Mouse (Mus musculus) forebrain, embryonic 11.5 days (tissue): ENCODE data around the gene Ednra. TPM values are rescaled to one million over a fixed set of nuclear protein-coding genes. Genes with fewer than 3 reads are reported as not detected.
A peak's percentile ranks its signal among the peaks of the same experiment; 100 is the strongest.

ENCODE experiments used
- ATAC-seq: fragments of 200-750 bp; cut with Nextera tagmentation; replicated peaks from 2 replicates; pipeline ENCODE4 v1.8.0; 2017; ENCODE audit warnings: moderate TSS enrichment; ENCODE audit not compliant: low FRiP score
- DNase-seq: peaks from one replicate; pipeline ENCODE4 v3.0.0-alpha.2; 2017; ENCODE audit warnings: low spot score
- H3K27ac ChIP-seq: fragments of 300-500 bp; sonication (generic); 2 replicates; pipeline ENCODE4 v1.5.1; 2014; ENCODE audit warnings: low read depth, low read length
- H3K27me3 ChIP-seq: fragments of 300-500 bp; sonication (generic); 2 replicates; pipeline ENCODE4 v1.6.1; 2014; ENCODE audit warnings: mild to moderate bottlenecking, low read length, mixed read lengths; ENCODE audit not compliant: control insufficient read depth, insufficient read depth
- H3K36me3 ChIP-seq: fragments of 300-500 bp; sonication (generic); 2 replicates; pipeline ENCODE4 v1.6.1; 2014; ENCODE audit warnings: mild to moderate bottlenecking, low read length, moderate library complexity, mixed read lengths; ENCODE audit not compliant: control insufficient read depth, insufficient read depth
- H3K4me1 ChIP-seq: fragments of 300-500 bp; sonication (generic); replicated peaks from 2 replicates; pipeline ENCODE4 v1.6.1; 2014; ENCODE audit warnings: low read length, mixed read lengths; ENCODE audit not compliant: control insufficient read depth, insufficient read depth
- H3K4me2 ChIP-seq: fragments of 300-500 bp; sonication (generic); 2 replicates; pipeline ENCODE4 v1.6.1; 2014; ENCODE audit warnings: low read depth, mild to moderate bottlenecking, low read length, moderate library complexity, mixed read lengths; ENCODE audit not compliant: severe bottlenecking
- H3K4me3 ChIP-seq: fragments of 300-500 bp; sonication (generic); 2 replicates; pipeline ENCODE4 v1.5.1; 2014; ENCODE audit warnings: low read depth, low read length
- H3K9ac ChIP-seq: fragments of 300-500 bp; sonication (generic); 2 replicates; pipeline ENCODE4 v1.6.1; 2014; ENCODE audit warnings: low read length
- H3K9me3 ChIP-seq: fragments of 300-500 bp; sonication (generic); 2 replicates; pipeline ENCODE4 v1.6.1; 2016; ENCODE audit warnings: low read length, mixed read lengths; ENCODE audit not compliant: control insufficient read depth
- WGBS: fragments of 180-500 bp; shearing (Covaris S2); extraction: QIAGEN DNeasy Blood & Tissue Kit; methylation state at CpG from one replicate; pipeline ENCODE4 v1.1.7; 2014; 5-methylcytosine and 5-hydroxymethylcytosine counted together
- polyA plus RNA-seq: library from polyadenylated mRNA; unstranded; fragments of >200 nt; fragmentation: Nextera tagmentation; extraction: Ambion mirVana; gene quantifications from 2 replicates; pipeline ENCODE4 v1.2.1, GENCODE M21; 2014

The Ednra gene
- polyA plus RNA-seq = 17.7 and 21.8 TPM in 2 replicates

DNA sequence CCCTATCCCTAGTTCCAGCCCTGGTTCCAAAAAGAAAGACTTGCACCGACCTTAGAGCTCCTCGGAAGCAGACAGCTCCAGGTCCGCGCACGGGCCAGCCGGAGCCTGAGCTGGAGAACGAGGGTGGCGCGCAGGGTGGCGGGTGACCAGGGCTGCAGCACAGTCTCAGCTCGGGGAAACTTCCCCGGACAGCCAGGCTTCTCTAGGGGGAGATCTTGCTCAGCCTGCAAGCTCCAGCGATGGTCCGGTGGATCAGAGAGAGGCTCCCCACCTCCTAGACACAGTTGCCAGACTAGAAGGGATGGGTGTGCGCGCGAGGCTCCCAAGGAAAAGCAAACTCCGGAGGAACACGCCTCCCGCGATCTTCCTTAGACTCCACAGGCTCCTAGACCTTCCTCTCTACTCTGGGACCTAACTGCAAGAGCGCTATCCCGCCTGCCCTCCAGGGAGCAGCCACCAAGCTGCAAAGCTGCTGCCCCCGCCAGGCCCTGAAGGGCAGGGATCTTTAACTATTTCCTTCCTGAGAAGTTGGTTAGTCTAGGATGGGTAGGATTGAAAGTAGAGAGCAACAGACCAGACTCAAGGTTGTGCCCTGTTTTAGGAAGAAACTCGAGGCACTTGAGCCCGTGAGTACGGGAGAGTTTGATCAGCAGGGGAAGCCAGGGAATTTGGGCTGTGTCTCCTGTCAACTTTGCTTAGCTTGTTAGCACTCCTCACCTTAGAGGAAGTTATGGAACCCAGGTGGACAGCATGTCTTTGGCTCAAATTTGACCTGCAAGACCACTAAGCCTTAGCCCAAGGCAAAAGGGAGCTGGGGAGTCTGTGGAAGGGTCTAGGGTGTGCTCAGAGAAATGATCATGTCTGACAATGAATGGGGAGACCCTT, at the start of gene Ednra:
Ednra (minus strand) TSS at position 419 of the 885 bp plus-strand sequence.
- no peaks in the 10 kb centered on the region; the same call in 1 of the 2 replicates for H3K4me1 ChIP-seq

DNA sequence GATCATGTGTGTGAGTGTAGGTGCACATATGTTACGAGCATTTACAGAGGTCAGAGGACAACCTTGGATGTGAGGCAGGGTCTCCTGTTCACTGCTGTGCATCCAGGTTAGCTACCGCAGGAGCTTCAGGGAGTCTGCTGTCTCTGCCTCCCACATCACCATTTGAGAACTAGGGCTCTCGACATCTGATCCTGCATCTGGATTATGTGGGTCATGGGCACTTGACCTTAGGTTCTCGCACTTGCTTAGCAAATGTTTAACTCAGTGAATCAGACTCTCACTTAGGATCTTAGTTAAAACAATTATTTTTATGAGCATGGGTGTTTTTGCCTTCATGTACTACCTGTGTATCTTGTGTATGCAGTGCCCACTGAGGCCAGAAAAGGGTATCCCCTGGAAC, 49.6 kb upstream of the Ednra start:
- WGBS = 78% methylated on average over 4 of the region's 4 CpGs
- Histone ChIP-seq H3K4me1 (no peaks in the 10 kb centered on the region), H3K9ac (no peak overlapping the region), H3K4me3 (no peak overlapping the region), H3K27ac (no peak overlapping the region), H3K27me3 (no peaks in the 10 kb centered on the region), H3K9me3 (no peaks in the 10 kb centered on the region), H3K36me3 (no peaks in the 10 kb centered on the region), H3K4me2 (no peak overlapping the region)
- no peak for ATAC-seq
- DNase-seq = no peak

More for the DNA sequence above, at the start of gene Ednra:
- Histone ChIP-seq H3K36me3 (no peaks in the 10 kb centered on the region), H3K9ac (peak within 1 kb of the TSS; percentile 50), H3K4me2 (peak within 1 kb of the TSS; percentile 80), H3K9me3 (no peaks in the 10 kb centered on the region), H3K27ac (peak within 1 kb of the TSS; percentile 41; the same call in 1 of the 2 replicates), H3K27me3 (no peaks in the 10 kb centered on the region), H3K4me3 (peak within 1 kb of the TSS; percentile 35)
- DNase-seq (peak; percentile 75), ATAC-seq (peak; percentile 84)
- under 1% methylated on average over 27 of the region's 27 CpGs for WGBS

DNA sequence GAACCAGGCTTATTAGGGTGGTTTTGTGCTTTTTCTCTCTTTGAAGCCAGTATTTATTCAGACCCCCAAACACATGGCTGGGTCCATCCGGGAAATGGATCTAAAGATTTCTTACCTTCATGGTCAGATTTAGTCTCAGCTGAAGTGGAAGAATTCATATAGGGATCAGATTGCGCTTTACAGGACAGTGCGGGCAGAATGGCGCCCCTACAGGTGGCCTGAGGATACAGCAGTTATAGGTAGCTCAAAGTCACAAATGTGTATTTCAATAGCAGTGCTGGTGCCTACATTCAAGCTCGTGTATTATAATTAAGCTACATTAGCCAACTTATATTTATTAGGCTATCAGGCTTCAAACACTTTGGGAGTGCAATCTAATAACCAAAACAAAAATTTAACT, 49.0 kb upstream of the Ednra start:
- Histone ChIP-seq H3K27ac (no peak overlapping the region), H3K27me3 (no peaks in the 10 kb centered on the region), H3K4me3 (no peak overlapping the region), H3K36me3 (no peaks in the 10 kb centered on the region), H3K4me2 (no peak overlapping the region), H3K9me3 (no peaks in the 10 kb centered on the region), H3K4me1 (no peaks in the 10 kb centered on the region), H3K9ac (no peak overlapping the region)
- WGBS = 78% methylated on average over 5 of the region's 5 CpGs
- ATAC-seq = no peak
- no peak for DNase-seq

DNA sequence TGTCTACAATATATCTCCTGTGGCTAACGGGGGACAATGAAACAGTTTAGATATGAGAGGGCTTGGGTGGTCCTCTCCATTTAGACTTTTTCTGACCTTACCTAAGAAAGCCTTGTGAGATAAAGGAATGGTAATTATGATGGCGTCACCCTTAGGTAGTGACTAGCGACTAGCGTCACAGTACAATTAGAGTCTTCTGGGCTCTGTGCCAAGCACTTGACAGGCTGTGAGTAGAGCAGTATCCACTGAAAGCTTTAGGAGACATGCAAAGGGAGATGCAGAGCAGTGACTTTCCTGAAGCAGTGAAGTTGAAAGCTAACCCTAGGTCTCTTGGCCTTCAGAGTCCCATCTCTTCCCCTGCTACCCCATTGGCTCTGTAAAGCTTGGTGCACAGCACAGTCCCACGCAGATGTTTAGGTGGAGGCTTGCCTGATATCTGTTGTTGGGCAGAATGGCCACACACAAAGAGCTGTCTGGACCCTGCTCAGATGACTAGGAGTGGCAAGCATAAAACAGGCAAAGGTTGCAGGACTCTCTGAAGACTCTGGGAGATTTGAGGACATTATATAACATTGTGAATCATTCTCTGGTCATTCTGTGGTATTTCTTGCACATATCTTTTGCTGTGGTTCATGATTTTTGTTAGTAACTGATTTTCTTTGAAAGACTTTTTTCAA, 48.1 kb upstream of the Ednra start:
- no peaks in the 10 kb centered on the region for H3K27me3 ChIP-seq
- H3K4me2 ChIP-seq = no peak overlapping the region
- H3K4me1 ChIP-seq = no peaks in the 10 kb centered on the region
- DNase-seq (no peak), ATAC-seq (peak; percentile 46; the same call in 1 of the 2 replicates)
- H3K36me3 ChIP-seq = no peaks in the 10 kb centered on the region
- no peak overlapping the region for H3K4me3 ChIP-seq
- no peak overlapping the region for H3K27ac ChIP-seq
- WGBS = 75% methylated on average over 5 of the region's 5 CpGs
- H3K9ac ChIP-seq = no peak overlapping the region
- H3K9me3 ChIP-seq = no peaks in the 10 kb centered on the region

DNA sequence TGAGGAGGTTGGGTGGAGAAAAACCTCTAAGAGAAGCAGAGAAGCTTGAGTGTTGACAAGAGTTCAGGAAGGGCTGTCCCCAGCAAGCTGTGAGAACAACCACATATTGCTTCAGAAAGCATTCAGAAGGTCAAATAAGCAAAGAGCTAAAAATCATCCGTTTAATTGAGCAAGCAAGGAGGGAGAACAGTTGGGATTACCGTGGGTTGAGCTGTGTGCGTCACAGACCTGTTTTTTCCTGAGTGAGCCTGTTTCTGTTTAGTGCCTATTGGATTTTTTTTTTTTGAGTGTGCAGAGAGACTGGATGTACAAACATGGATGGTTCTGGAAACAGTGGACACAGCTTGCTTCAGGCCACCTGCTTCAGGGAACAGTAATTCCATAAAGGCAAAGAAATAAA, 46.7 kb upstream of the Ednra start:
- Histone ChIP-seq H3K36me3 (no peaks in the 10 kb centered on the region), H3K27ac (no peak overlapping the region), H3K9ac (no peak overlapping the region), H3K4me2 (no peak overlapping the region), H3K27me3 (no peaks in the 10 kb centered on the region), H3K4me1 (no peaks in the 10 kb centered on the region), H3K4me3 (no peak overlapping the region), H3K9me3 (no peaks in the 10 kb centered on the region)
- 80% methylated on average over 3 of the region's 3 CpGs for WGBS
- no peak for DNase-seq
- ATAC-seq = no peak

DNA sequence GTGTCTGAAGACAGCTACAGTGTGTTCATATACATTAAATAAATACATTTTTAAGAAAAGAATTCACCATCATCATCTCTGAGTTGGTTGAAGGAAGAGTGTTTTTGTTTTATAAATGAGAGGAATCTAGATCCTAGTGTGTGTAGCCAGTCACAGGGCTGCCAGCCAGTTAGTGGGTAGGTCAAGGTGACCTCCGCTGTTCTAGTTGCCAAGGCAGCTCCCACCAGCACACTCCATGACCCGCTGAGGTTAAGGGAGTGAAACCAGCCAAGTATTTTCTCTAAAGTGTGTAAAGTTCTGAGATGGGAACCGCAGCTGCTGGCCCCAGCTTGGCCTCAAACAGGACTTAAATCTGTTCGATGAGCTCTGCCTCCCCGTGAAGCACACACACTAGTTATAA, 44.7 kb upstream of the Ednra start:
- DNase-seq = no peak
- no peaks in the 10 kb centered on the region for H3K9me3 ChIP-seq
- H3K36me3 ChIP-seq = no peaks in the 10 kb centered on the region
- H3K4me1 ChIP-seq = no peaks in the 10 kb centered on the region
- WGBS = 98% methylated on average over 5 of the region's 5 CpGs
- no peaks in the 10 kb centered on the region for H3K27me3 ChIP-seq
- no peak overlapping the region for H3K4me2 ChIP-seq
- no peak for ATAC-seq
- H3K27ac ChIP-seq = no peak overlapping the region
- no peak overlapping the region for H3K9ac ChIP-seq
- H3K4me3 ChIP-seq = no peak overlapping the region

DNA sequence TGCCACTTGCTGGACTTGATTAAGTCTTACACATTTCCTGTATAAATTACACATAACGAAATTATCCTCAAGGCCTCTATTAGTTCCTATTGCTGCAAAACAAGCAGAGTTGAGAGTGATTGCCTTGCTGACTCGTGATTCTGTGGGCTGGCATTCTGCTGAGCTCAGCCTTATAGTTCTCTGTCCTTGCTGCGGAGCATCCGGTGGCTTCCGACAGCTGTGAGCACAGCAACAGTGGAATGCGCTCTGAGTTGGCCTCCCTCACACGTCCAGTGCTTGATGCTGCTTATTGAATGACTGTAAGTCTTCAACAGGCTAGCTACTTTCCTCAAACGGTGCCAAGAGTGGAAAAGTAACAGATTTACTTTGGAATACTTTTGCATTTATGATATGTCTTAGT, 40.0 kb upstream of the Ednra start:
- H3K4me3 ChIP-seq = no peak overlapping the region
- ATAC-seq (no peak), DNase-seq (no peak)
- no peaks in the 10 kb centered on the region for H3K4me1 ChIP-seq
- no peaks in the 10 kb centered on the region; the same call in 1 of the 2 replicates for H3K9me3 ChIP-seq
- H3K36me3 ChIP-seq = no peaks in the 10 kb centered on the region
- 78% methylated on average over 8 of the region's 8 CpGs for WGBS
- no peak overlapping the region for H3K9ac ChIP-seq
- no peaks in the 10 kb centered on the region for H3K27me3 ChIP-seq
- H3K4me2 ChIP-seq = no peak overlapping the region
- no peak overlapping the region for H3K27ac ChIP-seq

DNA sequence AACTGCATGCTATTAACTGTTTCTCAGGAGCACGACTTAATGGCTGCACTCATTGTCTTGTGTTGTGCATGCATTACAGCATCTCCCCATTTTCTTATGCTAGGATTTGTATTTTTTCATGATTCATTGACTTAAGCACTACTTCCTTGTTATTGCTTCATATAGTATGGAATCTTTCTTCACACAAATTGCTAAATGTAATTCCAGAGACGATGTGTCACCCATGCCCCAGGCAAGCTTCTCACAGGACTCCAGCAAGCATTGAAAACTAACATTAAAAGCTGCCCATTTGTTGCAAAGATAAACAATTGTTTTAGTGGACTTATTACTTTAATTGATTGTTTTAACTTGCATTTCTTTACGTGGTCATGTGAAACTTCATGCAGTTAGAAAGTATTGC, 38.7 kb upstream of the Ednra start:
- Histone ChIP-seq H3K36me3 (no peaks in the 10 kb centered on the region), H3K9me3 (no peaks in the 10 kb centered on the region; the same call in 1 of the 2 replicates), H3K4me2 (no peak overlapping the region), H3K27ac (no peak overlapping the region), H3K27me3 (no peaks in the 10 kb centered on the region), H3K9ac (no peak overlapping the region), H3K4me3 (no peak overlapping the region), H3K4me1 (no peaks in the 10 kb centered on the region)
- WGBS = 76% methylated on average over 3 of the region's 3 CpGs
- ATAC-seq (no peak), DNase-seq (no peak)
